Mouse (Mus musculus) small intestine, adult 2 months (tissue): Measurements from ENCODE around the gene Gpam. TPM values are rescaled to one million over a fixed set of nuclear protein-coding genes. Genes with fewer than 3 reads are reported as not detected.

Source experiments
- H3K27ac ChIP-seq: fragments of 200-500 bp; 2 replicates; pipeline ENCODE4 v1.5.1; 2012; ENCODE audit warnings: low read depth, low read length, control low read depth, inconsistent platforms; ENCODE audit not compliant: insufficient read depth
- H3K27me3 ChIP-seq: fragments of 200-500 bp; 2 replicates; pipeline ENCODE4 v1.6.1; 2012; ENCODE audit warnings: mild to moderate bottlenecking, moderate library complexity, low read length, inconsistent platforms; ENCODE audit not compliant: control insufficient read depth, insufficient read depth
- H3K36me3 ChIP-seq: fragments of 200-500 bp; 2 replicates; pipeline ENCODE4 v1.6.1; 2012; ENCODE audit warnings: mild to moderate bottlenecking, low read length, control low read depth, inconsistent platforms; ENCODE audit not compliant: control insufficient read depth, insufficient read depth
- H3K4me1 ChIP-seq: fragments of 200-500 bp; 2 replicates; pipeline ENCODE4 v1.6.1; 2012; ENCODE audit warnings: low read length, inconsistent platforms, mixed read lengths; ENCODE audit not compliant: control insufficient read depth, insufficient read depth, insufficient read length
- H3K4me3 ChIP-seq: fragments of 200-500 bp; 2 replicates; pipeline ENCODE4 v1.5.1; 2012; ENCODE audit warnings: low read depth, mild to moderate bottlenecking, control low read depth, inconsistent platforms, low read length, moderate library complexity
- CTCF ChIP-seq: fragments of 200-500 bp; IDR thresholded peaks from 2 replicates; pipeline ENCODE4 v1.5.1; 2012; ENCODE audit warnings: low read depth, mild to moderate bottlenecking, control low read depth, inconsistent platforms, low read length, moderate library complexity, mixed read lengths; ENCODE audit not compliant: insufficient replicate concordance, insufficient read length; ENCODE audit errors: extremely low read depth
- POLR2A ChIP-seq: fragments of 200-500 bp; IDR thresholded peaks from 2 replicates; pipeline ENCODE4 v1.6.1; 2012; ENCODE audit warnings: low read depth, mild to moderate bottlenecking, control low read depth, inconsistent platforms, low read length, moderate library complexity
- WGBS: fragments of 180-500 bp; shearing (Covaris S2); methylation state at CpG from one replicate; pipeline ENCODE4 v1.1.7; 2018; 5-methylcytosine and 5-hydroxymethylcytosine counted together
- polyA plus RNA-seq: library from polyadenylated mRNA; depleted of rRNA; stranded (reverse); fragments of >200 nt; gene quantifications from 2 replicates; pipeline ENCODE4 v1.2.3, GENCODE M21; 2012

Gene Gpam
- polyA plus RNA-seq, 1 experiment = 4.7 TPM

DNA sequence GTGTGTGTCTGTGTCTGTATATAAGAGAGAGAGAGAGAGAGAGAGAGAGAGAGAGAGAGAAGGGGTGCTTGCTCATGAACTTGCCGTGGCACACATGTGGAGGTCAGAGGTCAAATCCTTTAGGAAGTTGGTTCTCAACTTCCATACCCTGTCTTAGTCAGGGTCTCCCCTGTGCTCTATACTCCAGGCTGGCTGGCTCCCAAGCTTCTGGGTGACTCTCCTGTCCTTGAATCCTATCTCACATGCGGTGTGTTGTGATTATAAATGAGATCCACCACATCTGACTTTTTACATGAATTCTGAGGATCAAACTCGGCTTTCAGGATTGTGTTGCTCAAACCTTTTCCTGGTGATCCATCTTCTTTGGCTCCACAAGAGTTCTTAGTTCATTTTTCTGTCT lies 5.4 kb upstream of the Gpam start:
- TF ChIP-seq POLR2A = no peak
- no peak for TF ChIP-seq CTCF
- WGBS = 69% methylated on average over 3 of the region's 3 CpGs
- H3K27ac ChIP-seq = no peak overlapping the region
- H3K36me3 ChIP-seq = no peaks in the 10 kb centered on the region
- no peak overlapping the region for H3K4me3 ChIP-seq
- H3K27me3 ChIP-seq = no peaks in the 10 kb centered on the region
- peaks cover 26% of the 10 kb centered on the region for H3K4me1 ChIP-seq

DNA sequence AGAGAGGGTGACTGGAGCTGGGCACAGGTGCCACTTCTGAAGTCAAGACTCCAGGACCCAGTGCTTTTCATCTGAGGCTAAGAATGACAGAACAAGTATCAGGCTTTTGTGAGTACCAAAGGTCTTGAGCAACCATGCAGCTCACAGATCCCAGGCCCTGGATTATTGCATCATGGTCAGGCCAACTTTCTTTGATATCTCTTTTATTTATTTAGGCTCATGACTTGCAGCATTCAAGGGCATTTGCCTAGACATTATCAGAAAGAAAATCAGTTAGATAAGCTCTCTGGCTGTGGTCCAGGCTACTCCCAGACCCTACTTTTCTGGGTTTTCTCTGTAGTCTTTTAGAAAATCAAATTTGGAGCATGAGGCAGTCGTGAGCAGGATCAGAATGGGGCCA lies 4.7 kb upstream of the Gpam start:
- TF ChIP-seq CTCF (no peak), POLR2A (no peak)
- H3K4me1 ChIP-seq = peaks cover 21% of the 10 kb centered on the region
- no peak overlapping the region for H3K27ac ChIP-seq
- no peaks in the 10 kb centered on the region for H3K36me3 ChIP-seq
- WGBS = 33% methylated on average over 1 of the region's 1 CpGs
- H3K27me3 ChIP-seq = no peaks in the 10 kb centered on the region
- H3K4me3 ChIP-seq = no peak overlapping the region

DNA sequence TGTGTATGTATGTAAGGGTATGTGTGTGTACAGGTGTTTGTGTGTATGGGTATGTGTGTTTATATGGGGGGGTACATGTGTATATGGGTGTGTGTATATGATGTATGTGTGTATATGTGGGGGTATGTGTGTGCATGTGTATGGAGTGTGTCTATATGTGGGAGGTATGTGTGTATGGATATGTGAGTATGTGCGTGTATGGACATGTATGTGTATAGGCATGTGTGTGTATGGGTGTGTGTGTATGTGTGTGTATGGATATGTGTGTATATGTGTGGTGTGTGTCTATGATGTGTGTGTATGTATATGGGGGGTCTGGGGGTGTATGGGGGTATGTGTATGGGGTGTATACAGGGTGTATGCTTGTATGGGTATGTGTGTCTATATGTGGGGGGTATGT lies 1.4 kb upstream of the Gpam start:
- TF ChIP-seq CTCF = no peak
- no peak for TF ChIP-seq POLR2A
- Histone ChIP-seq H3K27ac (no peak overlapping the region), H3K4me1 (peaks cover 7% of the 10 kb centered on the region; the same call in 1 of the 2 replicates), H3K27me3 (no peaks in the 10 kb centered on the region), H3K4me3 (no peak overlapping the region), H3K36me3 (no peaks in the 10 kb centered on the region)
- WGBS = 97% methylated on average over 1 of the region's 1 CpGs

DNA sequence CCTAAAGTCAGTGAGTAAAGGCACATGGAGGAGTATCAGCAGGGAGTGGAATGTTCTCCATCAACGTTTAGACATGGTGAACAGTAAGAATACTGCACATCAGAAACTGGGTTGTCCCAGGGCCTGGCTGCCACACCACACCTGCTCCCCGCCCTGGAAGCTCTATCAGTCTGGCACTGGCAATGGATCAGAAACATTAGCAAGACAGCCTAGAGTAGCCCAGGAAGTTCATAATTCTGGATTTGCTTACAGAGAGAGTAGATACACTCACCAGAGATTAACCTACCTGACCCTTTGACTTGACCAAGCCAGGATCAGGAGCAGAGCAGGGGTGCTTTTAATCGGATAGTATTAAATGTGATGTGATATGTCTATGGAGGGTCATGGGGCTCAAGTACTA lies 1.6 kb downstream of the Gpam start:
- WGBS = 46% methylated on average over 3 of the region's 3 CpGs
- no peaks in the 10 kb centered on the region for H3K36me3 ChIP-seq
- H3K4me3 ChIP-seq = no peak overlapping the region
- H3K4me1 ChIP-seq = peaks cover 2% of the 10 kb centered on the region; the same call in 1 of the 2 replicates
- no peak overlapping the region for H3K27ac ChIP-seq
- no peak for TF ChIP-seq CTCF
- TF ChIP-seq POLR2A = no peak
- no peaks in the 10 kb centered on the region for H3K27me3 ChIP-seq

DNA sequence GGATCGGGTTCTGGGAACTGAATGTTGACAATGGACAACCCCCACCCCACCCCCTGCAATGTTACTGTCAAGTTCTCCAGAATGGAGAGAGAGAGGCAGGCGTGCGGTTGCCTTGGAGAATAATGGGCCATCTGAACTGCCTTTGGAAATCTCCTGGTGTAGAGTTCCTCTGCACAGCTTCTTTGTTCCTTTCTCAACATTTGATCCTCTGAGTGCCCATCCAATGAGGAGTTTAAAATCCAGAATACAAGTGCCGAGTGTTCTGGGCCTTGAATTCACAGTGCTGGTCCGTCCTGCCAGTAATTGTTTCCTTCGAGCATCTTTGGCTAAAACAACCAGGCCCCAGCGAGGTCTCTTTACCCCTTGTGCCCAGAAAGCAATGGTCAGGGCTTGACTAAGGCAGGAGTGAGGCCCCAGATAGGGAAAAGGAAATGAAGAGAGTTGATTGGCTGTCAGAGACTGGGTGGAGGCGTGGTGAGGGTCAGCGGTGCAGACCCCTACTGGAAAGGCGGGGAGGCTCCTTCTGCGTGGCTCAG lies 4.0 kb downstream of the Gpam start:
- H3K4me1 ChIP-seq = peaks cover 2% of the 10 kb centered on the region; the same call in 1 of the 2 replicates
- H3K27me3 ChIP-seq = no peaks in the 10 kb centered on the region
- no peak overlapping the region for H3K4me3 ChIP-seq
- no peaks in the 10 kb centered on the region for H3K36me3 ChIP-seq
- WGBS = 91% methylated on average over 11 of the region's 11 CpGs
- TF ChIP-seq POLR2A (no peak), CTCF (no peak)
- no peak overlapping the region for H3K27ac ChIP-seq

DNA sequence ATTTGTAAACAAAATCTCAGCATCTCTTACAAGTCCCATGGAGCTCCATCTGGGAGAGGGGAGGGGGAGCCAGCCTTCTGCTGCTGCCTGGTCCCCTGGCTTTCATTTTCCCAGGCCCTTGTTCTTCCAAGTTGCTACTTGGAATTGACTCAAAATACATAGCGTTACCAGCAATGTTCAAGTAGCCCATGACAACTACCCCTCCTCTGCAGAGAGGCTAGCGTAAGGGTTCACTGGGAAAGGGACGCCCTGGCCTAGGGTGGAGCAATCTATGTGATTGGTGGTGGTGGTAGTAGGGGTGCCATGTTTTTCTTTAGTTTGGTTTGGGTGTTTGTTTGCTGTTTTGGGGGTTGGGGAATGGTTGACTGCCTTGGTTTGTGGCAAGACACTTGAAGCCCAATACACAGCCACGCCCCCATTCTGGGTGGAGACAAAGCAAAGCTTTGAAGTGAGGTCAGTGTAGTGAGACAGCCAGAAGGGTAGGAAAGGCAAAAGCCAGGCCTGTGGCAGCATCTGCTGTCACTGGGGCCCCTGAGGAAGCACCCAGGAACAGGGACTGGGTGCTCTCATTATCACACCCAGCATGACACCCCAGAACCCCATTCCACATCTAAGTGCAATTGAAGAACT lies 4.6 kb downstream of the Gpam start:
- Histone ChIP-seq H3K4me1 (peaks cover 2% of the 10 kb centered on the region; the same call in 1 of the 2 replicates), H3K4me3 (no peak overlapping the region), H3K27ac (no peak overlapping the region), H3K36me3 (no peaks in the 10 kb centered on the region), H3K27me3 (no peaks in the 10 kb centered on the region)
- WGBS = 76% methylated on average over 4 of the region's 4 CpGs
- TF ChIP-seq CTCF = no peak
- TF ChIP-seq POLR2A = no peak

DNA sequence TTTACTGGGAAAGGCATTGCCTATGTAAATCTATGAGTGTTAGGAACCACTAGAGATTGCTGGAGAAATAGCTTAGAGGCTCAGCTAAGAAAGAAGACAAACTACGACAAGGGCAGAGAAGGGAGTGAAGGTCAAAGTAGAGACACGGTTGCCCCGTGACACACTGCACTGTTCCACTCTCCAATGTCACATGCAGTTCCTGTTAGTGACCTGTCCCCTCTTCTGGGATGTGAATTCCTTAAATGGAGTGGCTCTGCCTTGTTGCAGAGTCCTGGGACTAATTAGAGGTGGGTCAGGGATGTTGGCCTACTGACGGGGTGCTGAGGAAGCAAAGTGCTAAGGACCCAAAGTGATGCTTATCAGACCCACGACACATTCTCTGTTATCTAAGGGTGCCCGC lies 5.2 kb downstream of the Gpam start:
- WGBS = 54% methylated on average over 6 of the region's 6 CpGs
- TF ChIP-seq CTCF = no peak
- no peak for TF ChIP-seq POLR2A
- no peaks in the 10 kb centered on the region for H3K27me3 ChIP-seq

More for the DNA sequence above, 5.2 kb downstream of the Gpam start:
- H3K36me3 ChIP-seq = no peaks in the 10 kb centered on the region
- H3K4me3 ChIP-seq = no peak overlapping the region
- H3K4me1 ChIP-seq = no peaks in the 10 kb centered on the region; the same call in 1 of the 2 replicates
- no peak overlapping the region for H3K27ac ChIP-seq
